Mouse (Mus musculus) neural tube, embryonic 12.5 days (tissue): ENCODE measurements around the gene Anxa6. TPM values are rescaled to one million over a fixed set of nuclear protein-coding genes. Genes with fewer than 3 reads are reported as not detected.

Source experiments
- ATAC-seq: fragments of 200-750 bp; cut with Nextera tagmentation; 2 replicates; pipeline ENCODE4 v1.8.0; 2017; ENCODE audit warnings: low read depth, mild to moderate bottlenecking, moderate TSS enrichment, moderate library complexity; ENCODE audit not compliant: low FRiP score
- H3K27ac ChIP-seq: fragments of 300-500 bp; sonication (generic); 2 replicates; pipeline ENCODE4 v1.5.1; 2016
- H3K27me3 ChIP-seq: fragments of 300-500 bp; sonication (generic); replicated peaks from 2 replicates; pipeline ENCODE4 v1.6.1; 2016; ENCODE audit warnings: mild to moderate bottlenecking
- H3K36me3 ChIP-seq: fragments of 300-500 bp; sonication (generic); 2 replicates; pipeline ENCODE4 v1.6.1; 2016; ENCODE audit warnings: mild to moderate bottlenecking
- H3K4me1 ChIP-seq: fragments of 300-500 bp; sonication (generic); 2 replicates; pipeline ENCODE4 v1.6.1; 2016
- H3K4me2 ChIP-seq: fragments of 300-500 bp; sonication (generic); replicated peaks from 2 replicates; pipeline ENCODE4 v1.6.1; 2016; ENCODE audit warnings: mild to moderate bottlenecking
- H3K4me3 ChIP-seq: fragments of 300-500 bp; sonication (generic); 2 replicates; pipeline ENCODE4 v1.5.1; 2016
- H3K9ac ChIP-seq: fragments of 300-500 bp; sonication (generic); 2 replicates; pipeline ENCODE4 v1.6.1; 2016; ENCODE audit warnings: mild to moderate bottlenecking
- H3K9me3 ChIP-seq: fragments of 300-500 bp; sonication (generic); 2 replicates; pipeline ENCODE4 v1.6.1; 2016; ENCODE audit warnings: mild to moderate bottlenecking
- WGBS: fragments of 180-500 bp; shearing (Covaris S2); methylation state at CpG from one replicate; pipeline ENCODE4 v1.1.7; 2016; 5-methylcytosine and 5-hydroxymethylcytosine counted together
- polyA plus RNA-seq: library from polyadenylated mRNA; unstranded; fragments of >200 nt; fragmentation: Nextera tagmentation; extraction: Ambion mirVana; gene quantifications from 2 replicates; pipeline ENCODE4 v1.2.1, GENCODE M21; 2016

Anxa6 gene
- polyA plus RNA-seq, 1 experiment from 2014 or later = 93.2 TPM

DNA sequence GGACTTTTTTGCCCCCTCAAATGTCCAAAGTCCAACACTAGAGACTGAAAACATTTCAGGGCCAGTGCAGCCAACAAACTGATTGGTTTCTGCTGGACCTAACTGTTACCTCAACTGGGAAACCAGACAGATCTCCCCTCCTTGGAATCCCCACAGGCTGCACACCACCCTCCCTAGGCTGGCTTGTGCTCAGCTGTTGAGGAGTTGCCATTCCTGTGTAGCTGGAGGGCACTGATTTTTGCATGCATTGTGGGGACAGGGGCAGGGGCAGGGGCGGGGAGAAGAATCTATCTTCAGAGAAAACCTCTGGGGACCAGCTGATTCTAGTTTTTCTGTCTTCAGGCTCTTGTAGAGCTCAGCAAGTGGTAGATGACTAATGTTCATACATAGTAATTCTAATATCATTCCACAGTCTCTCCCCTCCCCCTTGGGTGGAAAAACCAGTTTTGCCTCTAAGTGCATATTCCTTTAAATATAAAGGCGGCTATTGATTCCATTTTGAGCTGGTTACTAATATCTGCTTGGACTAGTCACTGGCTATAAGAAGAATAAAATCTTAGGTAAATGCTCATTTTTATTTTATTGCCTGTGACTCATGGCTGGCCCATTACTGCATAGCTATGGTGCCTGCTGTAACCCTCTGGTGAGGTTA, 5.9 kb downstream of the Anxa6 start:
- Histone ChIP-seq H3K4me1 (peaks cover 38% of the 10 kb centered on the region), H3K4me3 (no peak overlapping the region), H3K4me2 (no peak overlapping the region), H3K27me3 (peaks cover 9% of the 10 kb centered on the region; the same call in 1 of the 2 replicates), H3K27ac (no peak overlapping the region), H3K36me3 (no peaks in the 10 kb centered on the region), H3K9me3 (no peaks in the 10 kb centered on the region), H3K9ac (no peak overlapping the region)
- 76% methylated on average over 2 of the region's 2 CpGs for WGBS
- no peak for ATAC-seq

DNA sequence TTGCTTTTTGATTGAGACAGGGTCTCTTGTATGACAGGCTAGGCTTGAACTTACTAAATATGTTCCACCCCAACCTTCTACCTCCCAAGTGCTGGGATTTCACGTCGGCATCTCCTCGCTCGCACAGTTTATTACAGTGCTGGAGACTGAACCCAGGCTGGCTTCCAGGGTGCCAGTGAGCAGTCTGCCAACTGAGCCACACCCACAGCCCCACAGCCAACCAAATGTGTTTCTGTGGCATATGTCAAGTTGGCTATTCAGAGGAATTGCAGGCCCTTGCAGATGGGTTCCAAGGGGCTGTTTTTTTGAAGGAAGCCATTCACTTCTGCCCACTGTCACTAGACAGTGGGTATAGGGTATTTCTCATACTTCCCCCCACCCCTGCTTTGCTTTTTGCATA, 7.3 kb downstream of the Anxa6 start:
- no peak overlapping the region for H3K27ac ChIP-seq
- no peak overlapping the region for H3K4me3 ChIP-seq
- H3K4me2 ChIP-seq = no peak overlapping the region
- ATAC-seq = no peak
- H3K27me3 ChIP-seq = no peaks in the 10 kb centered on the region
- no peaks in the 10 kb centered on the region for H3K9me3 ChIP-seq
- H3K36me3 ChIP-seq = no peaks in the 10 kb centered on the region
- no peak overlapping the region for H3K9ac ChIP-seq
- peaks cover 31% of the 10 kb centered on the region for H3K4me1 ChIP-seq
- WGBS = 94% methylated on average over 4 of the region's 4 CpGs

DNA sequence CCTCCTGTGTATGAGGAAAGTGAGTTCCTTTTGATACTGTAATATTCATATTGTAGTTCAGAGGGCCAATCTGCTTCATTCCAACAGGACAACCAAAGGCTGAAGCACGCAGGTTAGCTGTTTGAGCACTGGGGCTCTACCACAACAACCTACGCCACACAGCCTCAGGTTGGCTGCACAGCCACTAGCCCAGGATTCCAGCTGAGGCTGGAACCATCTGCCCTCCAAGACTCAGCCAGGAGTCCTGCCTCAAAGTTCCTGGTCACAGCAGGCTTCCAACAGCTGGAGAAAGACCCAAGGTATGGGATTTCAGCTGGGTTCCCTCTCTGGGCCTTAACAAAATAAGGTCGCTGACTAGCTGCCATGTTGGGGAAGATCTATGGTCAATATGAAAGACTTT, 9.7 kb downstream of the Anxa6 start:
- H3K36me3 ChIP-seq = no peaks in the 10 kb centered on the region
- no peak overlapping the region for H3K9ac ChIP-seq
- H3K4me1 ChIP-seq = peaks cover 37% of the 10 kb centered on the region
- ATAC-seq = no peak
- peak overlapping the region; percentile 36; the same call in 1 of the 2 replicates for H3K4me2 ChIP-seq
- no peak overlapping the region for H3K4me3 ChIP-seq
- 80% methylated on average over 3 of the region's 3 CpGs for WGBS
- H3K9me3 ChIP-seq = no peaks in the 10 kb centered on the region
- peak overlapping the region; percentile 51; the same call in 1 of the 2 replicates for H3K27ac ChIP-seq
- H3K27me3 ChIP-seq = no peaks in the 10 kb centered on the region

DNA sequence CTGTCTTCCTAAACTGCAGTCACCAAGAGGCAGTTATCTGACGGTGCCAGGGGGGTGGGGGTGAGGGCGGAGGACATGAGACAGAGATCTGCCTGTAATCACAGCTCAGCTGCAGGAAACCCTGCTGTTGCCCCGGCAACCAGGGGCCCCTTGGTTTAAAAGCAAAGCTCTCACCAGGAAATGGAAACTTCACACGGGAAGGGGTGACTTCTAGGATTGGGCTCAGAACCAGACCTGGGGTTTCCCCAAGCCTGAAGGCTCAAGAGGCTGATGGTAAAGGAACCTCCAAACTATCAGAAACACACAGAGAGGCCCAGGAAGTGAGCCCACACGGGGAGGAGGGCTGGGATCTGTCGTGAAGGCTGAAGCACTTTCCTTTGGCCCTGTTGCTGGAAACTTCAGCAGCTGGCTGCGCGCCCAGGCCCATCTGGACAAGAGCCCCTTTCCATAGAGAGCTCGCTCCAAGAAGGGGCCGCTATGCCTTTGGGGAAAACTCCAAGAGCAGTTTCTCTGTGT, 10.1 kb downstream of the Anxa6 start:
- no peak overlapping the region for H3K4me3 ChIP-seq
- peaks cover 37% of the 10 kb centered on the region for H3K4me1 ChIP-seq
- no peaks in the 10 kb centered on the region for H3K27me3 ChIP-seq

DNA sequence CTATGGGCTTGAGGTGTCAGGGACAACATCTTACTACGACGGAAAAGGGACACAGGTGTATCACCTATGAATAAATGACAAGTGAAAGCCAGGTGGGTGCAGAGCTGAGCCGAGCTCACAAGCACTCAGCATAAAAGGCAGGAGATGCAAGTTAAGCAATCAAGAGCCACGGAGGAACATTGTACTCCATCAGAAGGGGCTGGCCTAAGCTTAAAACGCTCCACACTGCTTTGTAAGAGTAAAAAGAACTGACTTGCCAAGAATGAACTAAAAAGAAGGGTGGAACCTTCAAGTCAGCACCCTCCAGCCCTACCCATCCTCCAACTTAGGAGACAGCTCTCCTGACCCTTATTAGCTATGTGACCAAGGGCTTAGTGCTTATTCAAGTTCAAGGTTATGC, 10.7 kb downstream of the Anxa6 start:
- Histone ChIP-seq H3K4me3 (no peak overlapping the region), H3K27me3 (no peaks in the 10 kb centered on the region), H3K27ac (no peak overlapping the region), H3K4me2 (peak overlapping the region; percentile 36), H3K4me1 (peaks cover 37% of the 10 kb centered on the region), H3K9ac (no peak overlapping the region), H3K9me3 (no peaks in the 10 kb centered on the region), H3K36me3 (no peaks in the 10 kb centered on the region)
- WGBS = 67% methylated on average over 5 of the region's 5 CpGs
- no peak for ATAC-seq

More for the DNA sequence above, 10.1 kb downstream of the Anxa6 start:
- Histone ChIP-seq H3K4me2 (peak overlapping the region; percentile 36), H3K9ac (no peak overlapping the region), H3K9me3 (no peaks in the 10 kb centered on the region), H3K27ac (peak overlapping the region; percentile 51), H3K36me3 (no peaks in the 10 kb centered on the region)
- ATAC-seq = peak; percentile 76
- 10% methylated on average over 10 of the region's 10 CpGs for WGBS

DNA sequence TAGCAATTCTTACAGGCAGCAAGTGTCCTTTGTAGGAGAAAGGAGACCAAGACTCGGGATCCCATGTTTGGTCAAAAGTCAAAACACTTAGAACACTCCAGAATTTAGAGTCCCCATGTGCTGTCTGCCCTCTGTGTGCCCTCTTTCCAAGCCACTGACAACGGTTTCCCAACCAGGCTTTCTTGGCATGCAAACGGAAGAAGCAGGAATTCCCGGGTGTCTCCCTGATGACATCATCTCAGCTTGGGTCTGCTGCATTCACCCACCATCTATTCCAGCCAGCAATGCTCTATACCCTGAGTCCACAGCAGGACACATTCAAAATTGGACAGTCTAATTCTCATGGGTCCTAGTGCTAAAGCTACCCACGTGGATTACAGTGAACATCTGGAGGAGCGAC, 11.4 kb downstream of the Anxa6 start:
- Histone ChIP-seq H3K36me3 (no peaks in the 10 kb centered on the region), H3K27me3 (no peaks in the 10 kb centered on the region), H3K9ac (no peak overlapping the region), H3K4me1 (peaks cover 37% of the 10 kb centered on the region), H3K27ac (no peak overlapping the region), H3K4me3 (no peak overlapping the region), H3K9me3 (no peaks in the 10 kb centered on the region), H3K4me2 (no peak overlapping the region)
- 67% methylated on average over 6 of the region's 6 CpGs for WGBS
- no peak for ATAC-seq

DNA sequence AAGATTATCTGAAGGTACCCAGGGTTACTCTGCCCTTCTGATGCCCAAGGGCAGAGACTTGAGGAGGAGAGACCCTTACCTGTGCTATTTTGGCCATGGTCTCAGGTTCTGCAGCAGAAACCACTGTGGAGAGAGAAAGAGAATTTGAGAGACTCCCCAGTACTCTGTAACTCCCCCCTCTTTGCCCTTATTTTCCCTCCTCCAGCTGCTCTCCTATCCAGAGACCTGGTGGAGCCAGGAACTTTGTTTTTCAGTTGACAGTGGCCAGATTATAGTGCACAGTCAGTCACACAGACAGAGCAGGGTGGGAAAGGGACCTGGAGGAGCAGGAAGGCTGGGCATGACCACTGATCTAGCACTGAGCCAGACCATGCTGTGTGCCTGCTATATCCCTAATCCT, 11.8 kb downstream of the Anxa6 start:
- Histone ChIP-seq H3K9me3 (no peaks in the 10 kb centered on the region), H3K27me3 (no peaks in the 10 kb centered on the region), H3K4me1 (peaks cover 37% of the 10 kb centered on the region), H3K36me3 (no peaks in the 10 kb centered on the region), H3K9ac (no peak overlapping the region), H3K27ac (no peak overlapping the region), H3K4me2 (no peak overlapping the region), H3K4me3 (no peak overlapping the region)
- ATAC-seq = no peak

DNA sequence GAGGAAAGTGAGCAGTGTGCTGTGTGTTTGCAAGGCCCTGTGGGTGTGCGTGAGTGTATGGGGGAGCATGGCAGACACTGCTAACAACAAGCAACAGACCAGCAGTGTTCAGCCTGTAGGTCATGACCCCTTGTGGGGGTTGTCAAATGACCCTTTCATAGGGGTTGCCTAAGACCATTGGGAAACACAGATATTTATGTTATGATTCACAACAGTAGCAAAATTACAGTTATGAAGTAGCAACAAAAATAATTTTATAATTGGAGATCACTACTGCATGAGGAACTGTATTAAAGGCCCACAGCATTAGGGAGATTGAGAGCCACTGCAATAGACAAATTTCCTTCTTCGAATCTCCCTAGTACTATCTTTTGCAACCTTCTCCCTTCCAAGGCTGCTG, 13.5 kb downstream of the Anxa6 start:
- Histone ChIP-seq H3K9ac (no peak overlapping the region), H3K4me1 (peaks cover 37% of the 10 kb centered on the region), H3K27ac (no peak overlapping the region), H3K9me3 (no peaks in the 10 kb centered on the region), H3K27me3 (no peaks in the 10 kb centered on the region), H3K4me2 (no peak overlapping the region), H3K4me3 (no peak overlapping the region), H3K36me3 (no peaks in the 10 kb centered on the region)
- 86% methylated on average over 2 of the region's 2 CpGs for WGBS
- no peak for ATAC-seq

DNA sequence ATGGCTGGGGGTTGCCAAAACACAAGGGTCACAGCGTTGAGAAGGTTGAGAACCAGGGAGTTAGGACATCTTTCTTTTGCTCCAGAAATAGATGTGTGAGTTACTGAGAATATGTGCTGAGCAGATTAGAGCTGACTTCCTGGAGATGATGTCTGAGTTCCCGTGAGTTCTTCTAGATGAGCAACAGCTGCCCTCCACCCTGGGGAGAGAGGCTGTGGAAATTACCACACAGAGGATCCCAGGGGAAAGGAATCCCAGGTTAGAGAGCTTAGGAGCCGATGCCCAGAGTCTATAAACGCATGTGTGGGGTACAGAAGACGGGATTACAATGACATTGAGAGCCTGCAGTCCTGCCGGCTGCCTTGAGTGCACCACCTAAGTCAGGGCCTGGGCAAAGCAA, 15.2 kb downstream of the Anxa6 start:
- no peak for ATAC-seq
- H3K27me3 ChIP-seq = no peaks in the 10 kb centered on the region
- no peak overlapping the region for H3K4me3 ChIP-seq
- H3K36me3 ChIP-seq = peaks cover 4% of the 10 kb centered on the region; the same call in 1 of the 2 replicates
- no peak overlapping the region for H3K27ac ChIP-seq
- peaks cover 21% of the 10 kb centered on the region for H3K4me1 ChIP-seq
- H3K4me2 ChIP-seq = no peak overlapping the region
- 76% methylated on average over 6 of the region's 6 CpGs for WGBS
- no peaks in the 10 kb centered on the region for H3K9me3 ChIP-seq
- H3K9ac ChIP-seq = no peak overlapping the region

DNA sequence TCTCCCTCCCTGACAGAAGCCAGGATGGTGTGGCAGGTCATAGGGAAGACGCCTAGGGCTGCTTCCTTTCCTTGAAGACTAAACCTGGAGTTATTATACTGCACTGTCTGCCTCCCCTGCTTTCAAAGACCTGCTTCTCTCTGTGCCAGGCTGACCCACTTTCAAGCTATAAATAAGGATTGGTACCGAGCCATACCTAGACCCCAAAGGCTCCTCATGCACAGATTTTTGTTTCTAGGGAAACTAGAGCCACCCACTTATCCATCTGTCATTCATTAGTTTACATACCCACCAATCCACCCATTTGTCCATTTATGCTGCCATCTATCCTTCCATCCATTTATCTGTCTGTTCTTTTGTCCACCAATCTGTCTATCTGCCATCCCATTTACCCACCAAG, 16.0 kb downstream of the Anxa6 start:
- Histone ChIP-seq H3K36me3 (peaks cover 4% of the 10 kb centered on the region; the same call in 1 of the 2 replicates), H3K27ac (no peak overlapping the region), H3K9ac (no peak overlapping the region), H3K27me3 (no peaks in the 10 kb centered on the region), H3K4me1 (peaks cover 12% of the 10 kb centered on the region), H3K9me3 (no peaks in the 10 kb centered on the region), H3K4me3 (no peak overlapping the region), H3K4me2 (no peak overlapping the region)
- WGBS = 87% methylated on average over 2 of the region's 2 CpGs
- no peak for ATAC-seq

DNA sequence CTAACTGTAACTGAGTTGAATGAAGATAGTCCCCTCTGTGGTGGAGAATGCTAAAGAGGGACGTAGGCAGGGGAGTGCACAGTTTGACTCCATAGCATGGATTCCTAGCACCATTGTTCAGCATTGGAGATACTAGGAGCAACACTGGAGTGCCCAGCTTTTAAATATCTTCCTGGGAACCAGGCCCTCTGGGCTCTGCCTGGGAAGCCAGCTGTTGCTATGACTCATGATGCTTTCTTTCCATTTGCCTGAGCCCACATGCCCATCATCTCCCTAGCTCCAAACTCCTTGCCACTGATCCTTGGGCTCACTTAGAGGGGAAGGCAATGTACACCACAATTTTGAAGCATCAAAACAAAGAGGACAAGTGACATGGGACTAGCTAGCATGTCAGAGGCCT, 16.5 kb downstream of the Anxa6 start:
- ATAC-seq = no peak
- Histone ChIP-seq H3K36me3 (peaks cover 4% of the 10 kb centered on the region; the same call in 1 of the 2 replicates), H3K9me3 (no peaks in the 10 kb centered on the region), H3K4me3 (no peak overlapping the region), H3K27ac (no peak overlapping the region), H3K9ac (no peak overlapping the region), H3K27me3 (no peaks in the 10 kb centered on the region), H3K4me2 (no peak overlapping the region), H3K4me1 (peaks cover 8% of the 10 kb centered on the region)
- WGBS = 76% methylated on average over 1 of the region's 1 CpGs

DNA sequence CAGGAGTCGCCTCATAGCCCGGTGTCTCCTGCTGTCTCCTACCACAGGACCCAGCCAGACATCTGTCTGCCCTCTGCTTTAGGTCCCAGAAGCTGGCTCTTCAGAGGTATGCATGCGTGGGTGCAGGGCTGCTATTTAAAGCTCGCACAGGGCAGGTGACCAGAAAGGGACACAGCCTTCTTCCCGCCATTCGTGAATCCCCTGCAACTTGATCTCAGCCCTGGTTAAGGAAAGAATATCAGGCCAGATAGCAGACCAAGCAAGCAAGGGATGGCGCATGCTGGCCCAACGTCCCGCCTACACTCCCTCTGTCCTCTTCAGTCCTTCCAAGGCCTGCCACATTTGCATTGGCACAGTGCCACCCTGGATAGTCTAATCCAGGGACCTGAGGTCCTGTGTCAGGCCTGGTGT, 17.4 kb downstream of the Anxa6 start:
- Histone ChIP-seq H3K4me2 (no peak overlapping the region), H3K4me1 (peaks cover 7% of the 10 kb centered on the region), H3K27ac (no peak overlapping the region), H3K9ac (no peak overlapping the region), H3K27me3 (no peaks in the 10 kb centered on the region), H3K9me3 (no peaks in the 10 kb centered on the region), H3K36me3 (peaks cover 4% of the 10 kb centered on the region; the same call in 1 of the 2 replicates), H3K4me3 (no peak overlapping the region)
- 82% methylated on average over 9 of the region's 9 CpGs for WGBS
- ATAC-seq = no peak

DNA sequence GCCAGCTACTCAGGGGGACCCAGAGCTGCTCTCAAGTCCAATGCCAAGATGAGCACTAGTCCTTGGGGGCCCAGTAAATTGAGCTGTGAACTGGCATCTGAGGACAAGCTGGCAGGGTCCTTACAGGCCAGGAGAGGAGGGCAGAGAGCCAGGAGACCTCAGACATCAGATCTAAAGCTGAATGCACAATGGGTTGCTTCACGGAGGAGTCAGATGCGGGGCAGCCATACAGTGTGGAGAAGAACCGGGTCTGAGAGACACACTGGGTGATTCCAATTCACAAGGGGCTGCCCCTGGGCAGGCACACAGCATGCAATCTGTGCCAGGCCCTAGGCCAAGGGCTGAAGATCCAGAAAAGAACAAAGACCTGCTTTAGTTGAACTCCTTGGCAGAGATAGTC, 18.0 kb downstream of the Anxa6 start:
- Histone ChIP-seq H3K4me1 (peaks cover 7% of the 10 kb centered on the region), H3K36me3 (peaks cover 4% of the 10 kb centered on the region; the same call in 1 of the 2 replicates), H3K9ac (no peak overlapping the region), H3K27me3 (no peaks in the 10 kb centered on the region), H3K27ac (no peak overlapping the region), H3K4me2 (no peak overlapping the region), H3K9me3 (no peaks in the 10 kb centered on the region), H3K4me3 (no peak overlapping the region)
- WGBS = 88% methylated on average over 3 of the region's 3 CpGs
- no peak for ATAC-seq
